Mouse (Mus musculus): ENCODE results near the gene Wdr75.

- TF ChIP-seq CTCF (IDR thresholded peaks at IDR 0.05; ENCODE audit: insufficient read depth, low read length), result no peak
- TF ChIP-seq POLR2A (IDR thresholded peaks at IDR 0.05; ENCODE audit: borderline replicate concordance, extremely low read depth, low read depth, low read length), result no peak
Observed at GRCm38 (mm10) chr1:45780606-45781288, 14.2 kb upstream of the Wdr75 start.

Measured in lung, adult 2 months (tissue).